Mouse (Mus musculus): ENCODE measurements around the gene 1700011M02Rik. TPM values are rescaled to one million over a fixed set of nuclear protein-coding genes. Genes with fewer than 3 reads are reported as not detected.

1700011M02Rik gene
- polyA plus RNA-seq, 1 experiment from 2014 or later, result not detected

Other genes with a start within 250 kb of the 1700011M02Rik start
- not detected in 2 replicates for gene Gm3880, start 221.9 kb upstream of the 1700011M02Rik start, polyA plus RNA-seq (2016; fragmentation: Nextera tagmentation; extraction: Ambion mirVana)
- not detected in 2 replicates for gene Gm9112, start 201.3 kb upstream of the 1700011M02Rik start, polyA plus RNA-seq (2016; fragmentation: Nextera tagmentation; extraction: Ambion mirVana)
- gene Dmrtc1b, start 201.0 kb upstream of the 1700011M02Rik start, polyA plus RNA-seq (2016; fragmentation: Nextera tagmentation; extraction: Ambion mirVana), result not detected in 2 replicates
- gene Dmrtc1c1, start 105.9 kb upstream of the 1700011M02Rik start, polyA plus RNA-seq (2016; fragmentation: Nextera tagmentation; extraction: Ambion mirVana), result not detected in 2 replicates
- not detected in 2 replicates for gene Dmrtc1c2, start 54.3 kb upstream of the 1700011M02Rik start, polyA plus RNA-seq (2016; fragmentation: Nextera tagmentation; extraction: Ambion mirVana)
- not detected in 2 replicates for gene 1700031F05Rik, start 40.9 kb upstream of the 1700011M02Rik start, polyA plus RNA-seq (2016; fragmentation: Nextera tagmentation; extraction: Ambion mirVana)
- gene Dmrtc1a, start 218 bp upstream of the 1700011M02Rik start, polyA plus RNA-seq (2016; fragmentation: Nextera tagmentation; extraction: Ambion mirVana), result 0.20 and 0.45 TPM in 2 replicates
- gene 1700018G05Rik, start 19.5 kb downstream of the 1700011M02Rik start, polyA plus RNA-seq (2016; fragmentation: Nextera tagmentation; extraction: Ambion mirVana), result 0.63 TPM in 1 of 2 replicates, not detected in the other

Measured in limb, embryonic 10.5 days (tissue).